In genomic region chr8:110174826-110175225, GRCm38 (mm10) we compare ENCODE assay signal across 20 mouse cellular contexts. TPM values are rescaled to one million over a fixed set of nuclear protein-coding genes. Genes with fewer than 3 reads are reported as not detected.
DNase-seq lines count a peak whose midpoint lies in the region; ATAC-seq and TF ChIP-seq lines count a peak whose summit lies in the region.
"Had no signal": no experiment of that assay in that cellular context is flagged by ENCODE, and none has a peak within 500 bp of the region (broad histone marks: within the 10 kb centered on the region; RNA-seq: fewer than 3 reads in every experiment).

No protein-coding gene starts in this region.

- H3K9me3 ChIP-seq in liver, embryonic 12.5 days (replicated peaks) = no peaks in the 10 kb centered on the region
- H3K9me3 ChIP-seq: embryonic facial prominence, embryonic 12.5 days; heart, embryonic 15.5 days; hindbrain, embryonic 10.5 days; hindbrain, embryonic 15.5 days had no signal

- H3K4me2 ChIP-seq in liver, embryonic 12.5 days = no peak overlapping the region
- H3K4me2 ChIP-seq: embryonic facial prominence, embryonic 12.5 days; heart, embryonic 11.5 days; heart, embryonic 15.5 days; hindbrain, embryonic 15.5 days had no signal

- peaks cover 49% of the 10 kb centered on the region for H3K4me1 ChIP-seq in cerebellum, adult 2 months (ENCODE audit: control insufficient read depth, insufficient read depth, low read length)
- no peaks in the 10 kb centered on the region for H3K4me1 ChIP-seq in liver, embryonic 12.5 days

- no peaks in the 10 kb centered on the region for H3K36me3 ChIP-seq in liver, embryonic 12.5 days
- H3K36me3 ChIP-seq: embryonic facial prominence, embryonic 12.5 days; heart, embryonic 15.5 days; hindbrain, embryonic 10.5 days; hindbrain, embryonic 15.5 days had no signal

- ATAC-seq in liver, embryonic 12.5 days = no peak
- ATAC-seq: forebrain, embryonic 16.5 days; intestine, embryonic 16.5 days had no signal

- intact Hi-C loops in gastrocnemius, postnatal 14 days (cut with DNase I; ENCODE audit: low total_unique reads) = no loop called here

- TF ChIP-seq POLR2A in cerebellum, adult 2 months (IDR thresholded peaks at IDR 0.05; ENCODE audit: borderline replicate concordance, insufficient read depth, low read length) = no peak

- no peak overlapping the region for H3K4me3 ChIP-seq in cerebellum, adult 2 months (replicated peaks; ENCODE audit: insufficient read depth, low read depth, low read length)
- no peak overlapping the region for H3K4me3 ChIP-seq in liver, embryonic 12.5 days
- H3K4me3 ChIP-seq: embryonic facial prominence, embryonic 12.5 days; heart, adult 2 months; heart, embryonic 15.5 days; hindbrain, embryonic 10.5 days; hindbrain, embryonic 15.5 days had no signal

- no peak overlapping the region for H3K9ac ChIP-seq in liver, embryonic 12.5 days
- H3K9ac ChIP-seq: embryonic facial prominence, embryonic 12.5 days; heart, embryonic 15.5 days; hindbrain, embryonic 15.5 days had no signal

- H3K27me3 ChIP-seq in cerebellum, adult 2 months (ENCODE audit: control insufficient read depth, insufficient read depth, low read length) = no peaks in the 10 kb centered on the region
- H3K27me3 ChIP-seq in liver, embryonic 12.5 days (replicated peaks) = peaks cover 25% of the 10 kb centered on the region

- WGBS in cerebellum, adult 2 months = 14% methylated on average over 4 of the region's 4 CpGs
- WGBS in liver, embryonic 12.5 days (ENCODE audit: insufficient replicate concordance) = 68% methylated on average over 4 of the region's 4 CpGs

- peak; percentile 67 for DNase-seq in cerebellum, adult 11 months
- peak; percentile 81 to 90 for DNase-seq in cerebellum, adult 2 months
- peak; percentile 74 to 75 for DNase-seq in cerebellum, postnatal 10 days
- no peak for DNase-seq in kidney, postnatal 14 days
- DNase-seq in gastrocnemius, postnatal 14 days = no peak
- DNase-seq: adrenal gland, adult 8-10 months; adrenal gland, postnatal 36 days; gastrocnemius, postnatal 10 days; heart, adult 2 months; kidney, adult 8-10 months had no signal

- no peak for TF ChIP-seq CTCF in cerebellum, adult 2 months (IDR thresholded peaks at IDR 0.05; ENCODE audit: borderline replicate concordance, insufficient read depth, low read depth, low read length)

- H3K27ac ChIP-seq in cerebellum, adult 2 months (ENCODE audit: insufficient read depth, low read length) = peak overlapping the region; percentile 23; the same call in 1 of the 2 replicates
- no peak overlapping the region for H3K27ac ChIP-seq in liver, embryonic 12.5 days
- H3K27ac ChIP-seq: embryonic facial prominence, embryonic 12.5 days; heart, adult 2 months; heart, embryonic 15.5 days; hindbrain, embryonic 10.5 days; hindbrain, embryonic 15.5 days had no signal

RNA-seq across cellular contexts. Expression of gene Calb2, which starts 6.8 kb away (rescaled TPM):
- polyA plus RNA-seq in cerebellum, adult 2 months (2012; rRNA removed) = 542 and 550 TPM in 2 replicates
- 0.08 TPM in 1 of 2 replicates, not detected in the other for polyA plus RNA-seq in liver, embryonic 12.5 days (2016; fragmentation: Nextera tagmentation; extraction: Ambion mirVana)
- under 1 TPM; 0.25 to 0.27 TPM for total RNA-seq in gastrocnemius, postnatal 14 days (2021)
- total RNA-seq: heart, adult 2 months; heart, postnatal 25 days had no signal
- polyA plus RNA-seq: gonadal fat pad, adult 2 months; heart, adult 2 months; intestine, embryonic 16.5 days had no signal

RNA-seq across cellular contexts. Expression of gene Cmtr2, which starts 40.6 kb away (rescaled TPM):
- polyA plus RNA-seq in cerebellum, adult 2 months (2012; rRNA removed) = 13.2 and 13.8 TPM in 2 replicates
- 5.7 and 5.8 TPM in 2 replicates for polyA plus RNA-seq in liver, embryonic 12.5 days (2016; fragmentation: Nextera tagmentation; extraction: Ambion mirVana)
- 1 to 10 TPM; 2.6 to 3.4 TPM for total RNA-seq in gastrocnemius, postnatal 14 days (2021)

Comparison
In these comparisons a context has a peak if more than half of its experiments do, and no peak if none do; other contexts are left out.
1. DNase-seq: peak in cerebellum, adult 11 months (single experiment), cerebellum, adult 2 months (2 of 2) and cerebellum, postnatal 10 days (2 of 2); none in kidney, postnatal 14 days (single experiment) and gastrocnemius, postnatal 14 days (single experiment).
2. RNA of gene Calb2, which starts 6.8 kb away (polyA plus RNA-seq): 542 to 550 TPM in cerebellum, adult 2 months; 0.08 TPM in liver, embryonic 12.5 days; every median in the first group is over 100 times any median in the second.